Mouse (Mus musculus) ES-E14 (cell line): ENCODE measurements around the gene 5730596B20Rik. TPM values are rescaled to one million over a fixed set of nuclear protein-coding genes. Genes with fewer than 3 reads are reported as not detected.
A peak's percentile ranks its signal among the peaks of the same experiment; 100 is the strongest.

Experiments
- DNase-seq: peaks from one replicate; pipeline ENCODE4 v3.0.0-alpha.2; 2013; ENCODE audit warnings: low read depth, low spot score
- H3K27ac ChIP-seq: 2 replicates; pipeline ENCODE4 v1.5.1; 2012; ENCODE audit warnings: low read depth, mild to moderate bottlenecking, low read length, moderate library complexity, mixed read lengths; ENCODE audit not compliant: poor library complexity, insufficient read depth, severe bottlenecking
- H3K36me3 ChIP-seq: 2 replicates; pipeline ENCODE4 v1.6.1; 2012; ENCODE audit warnings: mild to moderate bottlenecking, low read length, moderate library complexity, mixed read lengths; ENCODE audit not compliant: control insufficient read depth, poor library complexity, insufficient read depth, severe bottlenecking
- H3K4me1 ChIP-seq, 2 experiments: fragments of 150-350 bp in 1 of 2; sonication (generic) in 1 of 2; 2 replicates each; pipeline ENCODE4 v1.6.1; 2012; ENCODE audit warnings: low read length in 2 of 2, mild to moderate bottlenecking in 1 of 2, mixed read lengths in 1 of 2; ENCODE audit not compliant: control insufficient read depth in 2 of 2, insufficient read depth in 2 of 2, poor library complexity in 1 of 2
- H3K4me3 ChIP-seq, 2 experiments: fragments of 150-350 bp in 1 of 2; sonication (generic) in 1 of 2; 2 replicates each; pipeline ENCODE4 v1.5.1; 2012; ENCODE audit warnings: low read length in 2 of 2, low read depth in 1 of 2, mild to moderate bottlenecking in 1 of 2, mixed read lengths in 1 of 2; ENCODE audit not compliant: insufficient read depth in 1 of 2, poor library complexity in 1 of 2, severe bottlenecking in 1 of 2
- H3K9ac ChIP-seq: 2 replicates; pipeline ENCODE4 v1.6.1; 2012; ENCODE audit warnings: low read depth, mild to moderate bottlenecking, low read length, mixed read lengths; ENCODE audit not compliant: poor library complexity, insufficient read depth, severe bottlenecking
- H3K9me3 ChIP-seq: fragments of 150-350 bp; sonication (generic); 2 replicates; pipeline ENCODE4 v1.6.1; 2012; ENCODE audit warnings: low read depth, mild to moderate bottlenecking, low read length; ENCODE audit not compliant: control insufficient read depth, insufficient read depth
- CHD2 ChIP-seq: IDR thresholded peaks from 2 replicates; pipeline ENCODE4 v1.6.1; 2014; ENCODE audit warnings: mild to moderate bottlenecking, low read depth, low read length, inconsistent platforms
- HCFC1 ChIP-seq: IDR thresholded peaks from 2 replicates; pipeline ENCODE4 v1.6.1; 2012; ENCODE audit warnings: low read length, inconsistent platforms, borderline replicate concordance; ENCODE audit not compliant: insufficient read depth
- MAFK ChIP-seq: IDR thresholded peaks from 2 replicates; pipeline ENCODE4 v1.6.1; 2014; ENCODE audit warnings: mild to moderate bottlenecking, low read depth, low read length, inconsistent platforms; ENCODE audit not compliant: insufficient read depth
- ZC3H11A ChIP-seq: IDR thresholded peaks from 2 replicates; pipeline ENCODE4 v1.6.1; 2012; ENCODE audit warnings: low read depth, mild to moderate bottlenecking, inconsistent platforms, low read length, borderline replicate concordance
- ZNF384 ChIP-seq: IDR thresholded peaks from 2 replicates; pipeline ENCODE4 v1.6.1; 2012; ENCODE audit warnings: low read depth, low read length, inconsistent platforms
- in situ Hi-C, 2 experiments: fragments of 600-800 bp; cut with MboI; formaldehyde crosslinking; loops; one replicate each; pipeline ENCODE4 v1.15.1; 2025; ENCODE audit warnings: low sequenced_read_pairs in 2 of 2, inconsistent platforms in 1 of 2; ENCODE audit not compliant: unreplicated experiment in 2 of 2
- total RNA-seq: library from RNA; depleted of rRNA; stranded (reverse); fragments of 300-350 nt; gene quantifications from 2 replicates; pipeline ENCODE4 v1.2.3, GENCODE M21; 2012

The 5730596B20Rik gene
- total RNA-seq, 1 experiment: 0.18 TPM

- no peak overlapping the region for H3K4me3 ChIP-seq
- TF ChIP-seq MAFK (no peak), ZNF384 (no peak), HCFC1 (no peak), CHD2 (no peak), ZC3H11A (no peak)
- no peak overlapping the region for H3K9ac ChIP-seq
- peaks cover 0 to 8% of the 10 kb centered on the region in 2 experiments; a peak in 1 of 4 replicates for H3K4me1 ChIP-seq
- H3K36me3 ChIP-seq: no peaks in the 10 kb centered on the region
- H3K27ac ChIP-seq: no peak overlapping the region
- no peak for DNase-seq
- H3K9me3 ChIP-seq: no peaks in the 10 kb centered on the region
- in situ Hi-C loops: loop anchor here (5.0 to 25.0 kb wide), 2 partner anchors 607 to 1047 kb away; no protein-coding TSS in a partner anchor
Observed at GRCm38 (mm10) chr6:52219234-52219942, 42.1 kb downstream of the 5730596B20Rik start.

- no peak for TF ChIP-seq ZNF384
- in situ Hi-C loops: loop anchor here (10.0 to 25.0 kb wide), 4 partner anchors 55 to 1045 kb away; partner anchors contain the start of gene Hoxa2 (in 2 of the 2)
- no peak overlapping the region for H3K9ac ChIP-seq
- peaks cover 0 to 8% of the 10 kb centered on the region in 2 experiments; a peak in 1 of 4 replicates for H3K4me1 ChIP-seq
- H3K9me3 ChIP-seq: no peaks in the 10 kb centered on the region
- DNase-seq: no peak
- H3K4me3 ChIP-seq: no peak overlapping the region
- H3K36me3 ChIP-seq: no peaks in the 10 kb centered on the region
- H3K27ac ChIP-seq: no peak overlapping the region
Observed at GRCm38 (mm10) chr6:52220003-52220864, 42.9 kb downstream of the 5730596B20Rik start.

GRCm38 (mm10) chr6:52220865-52221310 is 43.6 kb downstream of the 5730596B20Rik start:
- peak overlapping the region in 1 of 2 experiments; percentile 66; a peak in 1 of 4 replicates for H3K4me3 ChIP-seq
- no peak for TF ChIP-seq ZC3H11A
- TF ChIP-seq MAFK: no peak
- no peak for TF ChIP-seq HCFC1
- no peak for TF ChIP-seq ZNF384
- TF ChIP-seq CHD2: no peak
- no peaks in the 10 kb centered on the region for H3K36me3 ChIP-seq
- DNase-seq: no peak
- H3K9me3 ChIP-seq: no peaks in the 10 kb centered on the region
- no peak overlapping the region for H3K27ac ChIP-seq
- in situ Hi-C loops: loop anchor here (10.0 to 25.0 kb wide), 4 partner anchors 56 to 1046 kb away; partner anchors contain the start of gene Hoxa2 (in 2 of the 2)
- no peak overlapping the region for H3K9ac ChIP-seq
- H3K4me1 ChIP-seq: peaks cover 0 to 8% of the 10 kb centered on the region in 2 experiments; a peak in 1 of 4 replicates

GRCm38 (mm10) chr6:52221337-52221992 is 44.2 kb downstream of the 5730596B20Rik start, which contains the start of gene Hoxa7:
Hoxa7 (minus strand) TSS chr6:52221854.
- H3K4me3 ChIP-seq: peak within 1 kb of the TSS; percentile 51 to 66
- peaks cover 0 to 8% of the 10 kb centered on the region in 2 experiments; a peak in 1 of 4 replicates for H3K4me1 ChIP-seq
- TF ChIP-seq HCFC1 (no peak), ZC3H11A (peak; percentile 92)
- no peaks in the 10 kb centered on the region for H3K9me3 ChIP-seq
- H3K9ac ChIP-seq: peak within 1 kb of the TSS; percentile 63
- no peak for DNase-seq
- H3K27ac ChIP-seq: no peak within 1 kb of the TSS
- in situ Hi-C loops: loop anchor here (10.0 to 25.0 kb wide), 4 partner anchors 57 to 1047 kb away; partner anchors contain the start of gene Hoxa2 (in 2 of the 2)
- H3K36me3 ChIP-seq: no peaks in the 10 kb centered on the region
